In genomic region chr7:30805924-30806323, GRCm38 (mm10) we compare ENCODE assay signal across 10 mouse cellular contexts. TPM values are rescaled to one million over a fixed set of nuclear protein-coding genes. Genes with fewer than 3 reads are reported as not detected.
DNase-seq lines count a peak whose midpoint lies in the region; ATAC-seq and TF ChIP-seq lines count a peak whose summit lies in the region.
"Had no signal": no experiment of that assay in that cellular context is flagged by ENCODE, and none has a peak within 500 bp of the region (broad histone marks: within the 10 kb centered on the region; RNA-seq: fewer than 3 reads in every experiment).

No protein-coding gene starts in this region.

- H3K9ac ChIP-seq in liver, postnatal 0 days (replicated peaks), result no peak overlapping the region
- H3K9ac ChIP-seq: neural tube, embryonic 13.5 days had no signal

- H3K4me1 ChIP-seq in liver, postnatal 0 days (ENCODE audit: insufficient read depth), result no peaks in the 10 kb centered on the region
- H3K4me1 ChIP-seq: neural tube, embryonic 13.5 days had no signal

- DNase-seq in CD4-positive, CD25-positive, alpha-beta regulatory T cell, adult 2 months (ENCODE audit: low read depth, low spot score), result peak; percentile 74
- peak; percentile 36 for DNase-seq in ovary, postnatal 36 days (ENCODE audit: low spot score)
- DNase-seq in ovary, postnatal 10 days (ENCODE audit: low spot score), result no peak
- DNase-seq in liver, postnatal 0 days, result peak; percentile 79
- peak; percentile 68 to 93 for DNase-seq in spleen, postnatal 4 days (ENCODE audit: low spot score in 2 of 2)
- no peak for DNase-seq in left cerebral cortex, adult 8-10 months (ENCODE audit: low spot score in 2 of 2)
- no peak for DNase-seq in frontal cortex, postnatal 14 days (ENCODE audit: low spot score in 2 of 2)

- no peak overlapping the region for H3K4me3 ChIP-seq in liver, postnatal 0 days (ENCODE audit: low read depth, low read length)
- H3K4me3 ChIP-seq: neural tube, embryonic 13.5 days had no signal

- peak; percentile 78 for TF ChIP-seq CTCF in liver, postnatal 0 days (IDR thresholded peaks at IDR 0.05; ENCODE audit: low read depth)

- no peak overlapping the region for H3K4me2 ChIP-seq in liver, postnatal 0 days (ENCODE audit: low read depth, low read length)
- H3K4me2 ChIP-seq: neural tube, embryonic 13.5 days had no signal

- 51% methylated on average over 6 of the region's 6 CpGs for WGBS in liver, postnatal 0 days (ENCODE audit: insufficient replicate concordance)

- no peak for TF ChIP-seq EP300 in liver, postnatal 0 days (IDR thresholded peaks at IDR 0.05; ENCODE audit: low read depth)

- ATAC-seq in CD4-positive, CD25-positive, alpha-beta regulatory T cell, adult 4 months, result no peak
- ATAC-seq in liver, postnatal 0 days, result no peak

- no peaks in the 10 kb centered on the region for H3K9me3 ChIP-seq in liver, postnatal 0 days (ENCODE audit: low read length)
- H3K9me3 ChIP-seq: neural tube, embryonic 13.5 days had no signal

- H3K27ac ChIP-seq in liver, postnatal 0 days (ENCODE audit: low read depth), result no peak overlapping the region
- H3K27ac ChIP-seq: neural tube, embryonic 13.5 days had no signal

- H3K27me3 ChIP-seq in liver, postnatal 0 days (ENCODE audit: insufficient read depth, low read length), result no peaks in the 10 kb centered on the region
- H3K27me3 ChIP-seq: neural tube, embryonic 13.5 days had no signal

- no peaks in the 10 kb centered on the region for H3K36me3 ChIP-seq in liver, postnatal 0 days (replicated peaks; ENCODE audit: insufficient read depth, low read length)
- H3K36me3 ChIP-seq: neural tube, embryonic 13.5 days had no signal

RNA-seq across cellular contexts. Expression of gene Ffar2, which starts 17.7 kb away (rescaled TPM):
- polyA plus RNA-seq in CD4-positive, CD25-positive, alpha-beta regulatory T cell, adult 4 months (2017; shearing (Covaris generic)), result 1 to 10 TPM in 1 of 2 experiments, under 1 TPM in 1; 0.70 to 1.4 TPM
- 1.6 and 2.1 TPM in 2 replicates for polyA plus RNA-seq in liver, postnatal 0 days (2015; fragmentation: Nextera tagmentation; extraction: Ambion mirVana)
- total RNA-seq in left cerebral cortex, adult 8-10 months (2022), result not detected

RNA-seq across cellular contexts. Expression of gene Krtdap, which starts 18.2 kb away (rescaled TPM):
- not detected for polyA plus RNA-seq in CD4-positive, CD25-positive, alpha-beta regulatory T cell, adult 4 months (2017; shearing (Covaris generic))
- not detected in 2 replicates for polyA plus RNA-seq in liver, postnatal 0 days (2015; fragmentation: Nextera tagmentation; extraction: Ambion mirVana)
- total RNA-seq in left cerebral cortex, adult 8-10 months (2022), result not detected
- polyA plus RNA-seq: heart, embryonic 14.5 days had no signal

RNA-seq across cellular contexts. Expression of gene Dmkn, which starts 42.4 kb away (rescaled TPM):
- polyA plus RNA-seq in CD4-positive, CD25-positive, alpha-beta regulatory T cell, adult 4 months (2017; shearing (Covaris generic)), result under 1 TPM in 1 of 2 experiments, not detected in 1; 0.16 TPM
- polyA plus RNA-seq in liver, postnatal 0 days (2015; fragmentation: Nextera tagmentation; extraction: Ambion mirVana), result 1.5 and 1.8 TPM in 2 replicates
- total RNA-seq in left cerebral cortex, adult 8-10 months (2022), result 1 to 10 TPM; 4.1 to 5.2 (median 4.7) TPM

RNA-seq across cellular contexts. Expression of gene Ffar3, which starts 50.1 kb away (rescaled TPM):
- not detected for polyA plus RNA-seq in CD4-positive, CD25-positive, alpha-beta regulatory T cell, adult 4 months (2017; shearing (Covaris generic))
- polyA plus RNA-seq in liver, postnatal 0 days (2015; fragmentation: Nextera tagmentation; extraction: Ambion mirVana), result not detected in 2 replicates
- not detected for total RNA-seq in left cerebral cortex, adult 8-10 months (2022)
- polyA plus RNA-seq: heart, embryonic 14.5 days; neural tube, embryonic 13.5 days had no signal

RNA-seq across cellular contexts. Expression of gene Sbsn, which starts 54.7 kb away (rescaled TPM):
- polyA plus RNA-seq in CD4-positive, CD25-positive, alpha-beta regulatory T cell, adult 4 months (2017; shearing (Covaris generic)), result 1 to 10 TPM; 2.4 to 3.6 TPM
- polyA plus RNA-seq in liver, postnatal 0 days (2015; fragmentation: Nextera tagmentation; extraction: Ambion mirVana), result 0.69 and 0.77 TPM in 2 replicates
- 10 to 100 TPM; 12.0 to 17.3 (median 13.7) TPM for total RNA-seq in left cerebral cortex, adult 8-10 months (2022)

Comparison
In these comparisons a context has a peak if more than half of its experiments do, and no peak if none do; other contexts are left out.
1. DNase-seq: peak in CD4-positive, CD25-positive, alpha-beta regulatory T cell, adult 2 months (single experiment), ovary, postnatal 36 days (single experiment), liver, postnatal 0 days (single experiment) and spleen, postnatal 4 days (2 of 2); none in ovary, postnatal 10 days (single experiment), left cerebral cortex, adult 8-10 months (0 of 2) and frontal cortex, postnatal 14 days (0 of 2).